Mouse (Mus musculus) MEL (cell line): Measurements from ENCODE around the gene Pitpnb. TPM values are rescaled to one million over a fixed set of nuclear protein-coding genes. Genes with fewer than 3 reads are reported as not detected.

Experiments
- DNase-seq: peaks from one replicate; pipeline ENCODE4 v3.0.0; 2011; ENCODE audit warnings: low read depth, low spot score
- H3K27ac ChIP-seq: 2 replicates; pipeline ENCODE4 v1.5.1; 2012; ENCODE audit warnings: low read depth, mild to moderate bottlenecking, control low read depth, low read length, moderate library complexity; ENCODE audit not compliant: control insufficient read depth
- H3K27me3 ChIP-seq, 2 experiments: fragments of 150-350 bp in 1 of 2; sonication (generic) in 1 of 2; 2 replicates each; pipeline ENCODE4 v1.6.1; 2012; ENCODE audit warnings: low read length in 2 of 2, mild to moderate bottlenecking in 2 of 2, improper control_type of control experiment in 1 of 2, moderate library complexity in 1 of 2; ENCODE audit not compliant: insufficient read depth in 2 of 2, control insufficient read depth in 1 of 2
- H3K36me3 ChIP-seq, 2 experiments: 2 replicates each; pipeline ENCODE4 v1.6.1; 2012 to 2014; ENCODE audit warnings: low read length in 2 of 2, improper control_type of control experiment in 1 of 2, inconsistent platforms in 1 of 2, mild to moderate bottlenecking in 1 of 2; ENCODE audit not compliant: insufficient read depth in 2 of 2, control insufficient read depth in 1 of 2
- H3K4me1 ChIP-seq, 2 experiments: fragments of 150-350 bp in 1 of 2; sonication (generic) in 1 of 2; 2 replicates each; pipeline ENCODE4 v1.6.1; 2012; ENCODE audit warnings: low read length in 2 of 2, improper control_type of control experiment in 1 of 2, mild to moderate bottlenecking in 1 of 2; ENCODE audit not compliant: insufficient read depth in 2 of 2, control insufficient read depth in 1 of 2
- H3K4me3 ChIP-seq, 2 experiments: fragments of 150-350 bp in 1 of 2; sonication (generic) in 1 of 2; 2 replicates each; pipeline ENCODE4 v1.5.1; 2012; ENCODE audit warnings: low read depth in 2 of 2, low read length in 2 of 2, mild to moderate bottlenecking in 2 of 2, moderate library complexity in 2 of 2, control low read depth in 1 of 2, improper control_type of control experiment in 1 of 2; ENCODE audit not compliant: control insufficient read depth in 1 of 2, insufficient read depth in 1 of 2
- H3K79me2 ChIP-seq: 2 replicates; pipeline ENCODE4 v1.6.1; 2012; ENCODE audit warnings: mild to moderate bottlenecking, low read length, moderate library complexity; ENCODE audit not compliant: control insufficient read depth, poor library complexity, insufficient read depth
- H3K9ac ChIP-seq: 2 replicates; pipeline ENCODE4 v1.6.1; 2012; ENCODE audit warnings: low read depth, mild to moderate bottlenecking, control low read depth, low read length, moderate library complexity; ENCODE audit not compliant: control insufficient read depth, poor library complexity, severe bottlenecking
- H3K9me3 ChIP-seq: fragments of 150-350 bp; sonication (generic); replicated peaks from 2 replicates; pipeline ENCODE4 v1.6.1; 2012; ENCODE audit warnings: mild to moderate bottlenecking, low read length, improper control_type of control experiment, moderate library complexity; ENCODE audit not compliant: insufficient read depth
- CHD2 ChIP-seq: IDR thresholded peaks from 2 replicates; pipeline ENCODE4 v1.6.1; 2011; ENCODE audit warnings: low read length, improper control_type of control experiment
- ELF1 ChIP-seq: IDR thresholded peaks from 2 replicates; pipeline ENCODE4 v1.6.1; 2014; ENCODE audit warnings: low read depth, mild to moderate bottlenecking, inconsistent platforms, low read length, improper control_type of control experiment, moderate library complexity
- ETS1 ChIP-seq: IDR thresholded peaks from 2 replicates; pipeline ENCODE4 v1.6.1; 2012; ENCODE audit warnings: low read depth, mild to moderate bottlenecking, inconsistent platforms, low read length, improper control_type of control experiment, moderate library complexity
- GABPA ChIP-seq: IDR thresholded peaks from 2 replicates; pipeline ENCODE4 v1.6.1; 2012; ENCODE audit warnings: low read depth, mild to moderate bottlenecking, inconsistent platforms, low read length, improper control_type of control experiment, moderate library complexity
- HCFC1 ChIP-seq: IDR thresholded peaks from 2 replicates; pipeline ENCODE4 v1.6.1; 2012; ENCODE audit warnings: low read depth, mild to moderate bottlenecking, inconsistent platforms, low read length, improper control_type of control experiment, moderate library complexity
- JUND ChIP-seq: IDR thresholded peaks from 2 replicates; pipeline ENCODE4 v1.6.1; 2011; ENCODE audit warnings: low read depth, mild to moderate bottlenecking, improper control_type of control experiment, low read length
- KAT2A ChIP-seq: conservative IDR thresholded peaks from 2 replicates; pipeline ENCODE4 v1.6.1; 2012; ENCODE audit warnings: low read depth, low read length, improper control_type of control experiment, inconsistent platforms
- MAFK ChIP-seq: IDR thresholded peaks from 2 replicates; pipeline ENCODE4 v1.6.1; 2011; ENCODE audit warnings: low read depth, mild to moderate bottlenecking, low read length, improper control_type of control experiment, borderline replicate concordance
- MAZ ChIP-seq: IDR thresholded peaks from 2 replicates; pipeline ENCODE4 v1.6.1; 2012; ENCODE audit warnings: low read depth, mild to moderate bottlenecking, inconsistent platforms, low read length, improper control_type of control experiment
- MXI1 ChIP-seq: IDR thresholded peaks from 2 replicates; pipeline ENCODE4 v1.6.1; 2011; ENCODE audit warnings: mild to moderate bottlenecking, low read depth, low read length, improper control_type of control experiment
- MYB ChIP-seq: IDR thresholded peaks from 2 replicates; pipeline ENCODE4 v1.6.1; 2011; ENCODE audit warnings: mild to moderate bottlenecking, low read depth, low read length, improper control_type of control experiment
- MYC ChIP-seq: IDR thresholded peaks from 2 replicates; pipeline ENCODE4 v1.6.1; 2011; ENCODE audit warnings: low read depth, mild to moderate bottlenecking, low read length, improper control_type of control experiment, moderate library complexity
- NRF1 ChIP-seq: IDR thresholded peaks from 2 replicates; pipeline ENCODE4 v1.6.1; 2014; ENCODE audit warnings: low read depth, mild to moderate bottlenecking, inconsistent platforms, low read length, improper control_type of control experiment, moderate library complexity; ENCODE audit not compliant: poor library complexity, insufficient read depth, severe bottlenecking
- POLR2A ChIP-seq, 2 experiments: IDR thresholded peaks; 2 replicates each; pipeline ENCODE4 v1.6.1; 2011 to 2012; ENCODE audit warnings: low read length in 2 of 2, mild to moderate bottlenecking in 2 of 2, control low read depth in 1 of 2, improper control_type of control experiment in 1 of 2, low read depth in 1 of 2, moderate library complexity in 1 of 2; ENCODE audit not compliant: control insufficient read depth in 1 of 2, insufficient read depth in 1 of 2, poor library complexity in 1 of 2
- POLR2AphosphoS2 ChIP-seq: IDR thresholded peaks from 2 replicates; pipeline ENCODE4 v1.6.1; 2011; ENCODE audit warnings: low read length, improper control_type of control experiment
- RCOR1 ChIP-seq: IDR thresholded peaks from 2 replicates; pipeline ENCODE4 v1.6.1; 2012; ENCODE audit warnings: low read depth, mild to moderate bottlenecking, inconsistent platforms, low read length, improper control_type of control experiment
- SMC3 ChIP-seq: IDR thresholded peaks from 2 replicates; pipeline ENCODE4 v1.6.1; 2011; ENCODE audit warnings: low read depth, low read length, improper control_type of control experiment
- TAL1 ChIP-seq: IDR thresholded peaks from 2 replicates; pipeline ENCODE4 v1.6.1; 2012; ENCODE audit warnings: mild to moderate bottlenecking, inconsistent platforms, low read length, moderate library complexity, mixed read lengths
- UBTF ChIP-seq: IDR thresholded peaks from 2 replicates; pipeline ENCODE4 v1.6.1; 2012; ENCODE audit warnings: low read depth, mild to moderate bottlenecking, inconsistent platforms, low read length, improper control_type of control experiment, moderate library complexity, borderline replicate concordance; ENCODE audit not compliant: insufficient read depth
- ZC3H11A ChIP-seq: IDR thresholded peaks from 2 replicates; pipeline ENCODE4 v1.6.1; 2012; ENCODE audit warnings: low read depth, mild to moderate bottlenecking, inconsistent platforms, low read length, improper control_type of control experiment
- ZKSCAN1 ChIP-seq: IDR thresholded peaks from 2 replicates; pipeline ENCODE4 v1.6.1; 2012; ENCODE audit warnings: low read depth, mild to moderate bottlenecking, inconsistent platforms, low read length, improper control_type of control experiment, moderate library complexity
- ZMIZ1 ChIP-seq: IDR thresholded peaks from 2 replicates; pipeline ENCODE4 v1.6.1; 2012; ENCODE audit warnings: low read depth, mild to moderate bottlenecking, inconsistent platforms, low read length, improper control_type of control experiment, moderate library complexity
- polyA plus RNA-seq, 2 experiments: library from polyadenylated mRNA; stranded (reverse) in 1 of 2; unstranded in 1 of 2; fragments of >175 nt in 1 of 2; fragments of >200 nt in 1 of 2; gene quantifications; 2 replicates each; pipeline versions ENCODE4 v1.2.1 to v1.2.4; 2012; ENCODE audit warnings: low replicate concordance in 2 of 2, low read depth in 1 of 2; ENCODE audit not compliant: insufficient read length in 2 of 2, insufficient read depth in 1 of 2, missing spikeins in 1 of 2
- total RNA-seq: library from RNA; depleted of rRNA; stranded (reverse); fragments of 300-350 nt; gene quantifications from 2 replicates; pipeline ENCODE4 v1.2.3, GENCODE M21; 2012

Pitpnb gene
- total and polyA plus RNA-seq, 3 experiments = 21.8 to 111 (median 88.5) TPM

- TF ChIP-seq KAT2A = no peak
- TF ChIP-seq SMC3 = no peak
- no peak for TF ChIP-seq ETS1
- TF ChIP-seq ELF1 = no peak
- no peak for TF ChIP-seq POLR2AphosphoS2
- TF ChIP-seq TAL1 = no peak
- TF ChIP-seq ZC3H11A = no peak
- no peak for TF ChIP-seq MXI1
- no peak for TF ChIP-seq MAZ
- no peak for TF ChIP-seq ZMIZ1
- TF ChIP-seq CHD2 = no peak
- TF ChIP-seq MAFK = no peak
- TF ChIP-seq HCFC1 = no peak
- TF ChIP-seq, all 39 proteins: peak for 0
- Histone ChIP-seq H3K9me3 (no peaks in the 10 kb centered on the region), H3K79me2 (no peaks in the 10 kb centered on the region)
These were observed 65.6 kb downstream of the Pitpnb start for GRCm38 (mm10) chr5:111396199-111396598.

GRCm38 (mm10) chr5:111398471-111398870, 67.9 kb downstream of the Pitpnb start:
- Histone ChIP-seq H3K27ac (no peak overlapping the region), H3K4me1 (no peaks in the 10 kb centered on the region), H3K79me2 (no peaks in the 10 kb centered on the region), H3K36me3 (no peaks in the 10 kb centered on the region)
- TF ChIP-seq UBTF (no peak), MYC (no peak), CHD2 (no peak), JUND (no peak), POLR2A (IDR thresholded peaks at IDR 0.05; ENCODE audit: control insufficient read depth in 1 of 2, insufficient read depth in 1 of 2, low read depth in 1 of 2, low read length in 2 of 2, poor library complexity in 1 of 2) (no peak), ZKSCAN1 (no peak), MAZ (no peak), MYB (no peak), MXI1 (no peak), RCOR1 (no peak), ZMIZ1 (no peak), MAFK (no peak), GABPA (no peak), NRF1 (no peak)
- TF ChIP-seq, all 39 proteins: peak for 0
- Histone ChIP-seq H3K9ac (no peak overlapping the region), H3K9me3 (no peaks in the 10 kb centered on the region), H3K27me3 (no peaks in the 10 kb centered on the region), H3K4me3 (no peak overlapping the region)
- no peak for DNase-seq

More at GRCm38 (mm10) chr5:111396199-111396598, 65.6 kb downstream of the Pitpnb start:
- DNase-seq = no peak
- no peaks in the 10 kb centered on the region for H3K4me1 ChIP-seq
- no peak overlapping the region for H3K27ac ChIP-seq
- H3K36me3 ChIP-seq = no peaks in the 10 kb centered on the region
- H3K27me3 ChIP-seq = no peaks in the 10 kb centered on the region
- no peak overlapping the region for H3K4me3 ChIP-seq
- no peak overlapping the region for H3K9ac ChIP-seq
